Mouse (Mus musculus): ENCODE measurements around the gene Mfap5. TPM values are rescaled to one million over a fixed set of nuclear protein-coding genes. Genes with fewer than 3 reads are reported as not detected.
"Not testable (repeated sequence)": the region's sequence is repeated elsewhere in the genome, so short reads cannot be mapped to it uniquely, and the experiment has no call there.

Gene Mfap5
- polyA plus RNA-seq, 1 experiment, result 2.0 TPM

DNA sequence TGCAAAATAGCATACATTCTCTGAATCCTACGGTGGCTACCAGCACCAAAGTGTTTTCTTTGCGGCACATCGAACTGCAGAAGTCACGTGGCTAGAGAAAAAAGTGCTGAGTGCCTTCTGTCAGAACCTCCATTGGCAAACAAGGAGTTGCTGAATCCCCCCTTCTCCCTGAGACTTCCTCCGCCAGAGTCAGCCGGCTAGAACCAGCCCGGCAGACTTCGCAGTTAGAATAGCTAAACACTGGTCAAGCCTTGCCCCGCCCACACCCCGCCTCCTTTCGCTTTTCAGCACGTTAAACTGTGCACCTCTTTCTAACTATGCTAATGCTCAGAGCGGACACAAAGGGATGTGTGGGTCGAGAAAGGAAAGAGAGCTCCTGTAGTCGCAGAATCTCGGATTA, 14.1 kb upstream of the Mfap5 start:
- DNase-seq (ENCODE audit: low read depth), result peak; percentile 97
- TF ChIP-seq POLR2A (IDR thresholded peaks at IDR 0.05; ENCODE audit: borderline replicate concordance, extremely low read depth, insufficient read depth, insufficient read length, poor library complexity, severe bottlenecking) (peak; percentile 10; the same call in 1 of the 2 replicates), CTCF (IDR thresholded peaks at IDR 0.05; ENCODE audit: borderline replicate concordance, extremely low read depth, insufficient read depth, insufficient read length) (no peak)

DNA sequence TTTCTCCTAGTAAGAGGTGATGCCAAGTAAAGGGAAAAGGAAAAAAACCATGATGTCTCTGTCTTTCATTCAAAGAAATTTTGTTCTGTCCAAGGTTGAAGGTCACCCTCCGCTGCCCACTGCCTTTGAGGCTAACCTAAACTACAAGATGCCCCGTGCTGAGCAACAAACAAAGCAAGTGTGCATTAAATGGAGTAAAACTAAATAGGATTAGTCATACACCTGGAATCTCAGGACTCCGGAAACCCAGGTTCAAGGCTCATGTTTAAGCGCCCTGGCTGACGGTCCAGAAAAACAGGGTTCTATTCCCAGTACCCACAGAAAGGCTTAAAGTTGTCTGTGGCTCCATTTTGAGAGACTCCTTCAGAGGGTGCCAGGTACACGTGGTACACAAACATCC, 13.2 kb upstream of the Mfap5 start:
- peak; percentile 14 for DNase-seq (ENCODE audit: low read depth)
- TF ChIP-seq CTCF (IDR thresholded peaks at IDR 0.05; ENCODE audit: borderline replicate concordance, extremely low read depth, insufficient read depth, insufficient read length) (no peak), POLR2A (IDR thresholded peaks at IDR 0.05; ENCODE audit: borderline replicate concordance, extremely low read depth, insufficient read depth, insufficient read length, poor library complexity, severe bottlenecking) (no peak)

DNA sequence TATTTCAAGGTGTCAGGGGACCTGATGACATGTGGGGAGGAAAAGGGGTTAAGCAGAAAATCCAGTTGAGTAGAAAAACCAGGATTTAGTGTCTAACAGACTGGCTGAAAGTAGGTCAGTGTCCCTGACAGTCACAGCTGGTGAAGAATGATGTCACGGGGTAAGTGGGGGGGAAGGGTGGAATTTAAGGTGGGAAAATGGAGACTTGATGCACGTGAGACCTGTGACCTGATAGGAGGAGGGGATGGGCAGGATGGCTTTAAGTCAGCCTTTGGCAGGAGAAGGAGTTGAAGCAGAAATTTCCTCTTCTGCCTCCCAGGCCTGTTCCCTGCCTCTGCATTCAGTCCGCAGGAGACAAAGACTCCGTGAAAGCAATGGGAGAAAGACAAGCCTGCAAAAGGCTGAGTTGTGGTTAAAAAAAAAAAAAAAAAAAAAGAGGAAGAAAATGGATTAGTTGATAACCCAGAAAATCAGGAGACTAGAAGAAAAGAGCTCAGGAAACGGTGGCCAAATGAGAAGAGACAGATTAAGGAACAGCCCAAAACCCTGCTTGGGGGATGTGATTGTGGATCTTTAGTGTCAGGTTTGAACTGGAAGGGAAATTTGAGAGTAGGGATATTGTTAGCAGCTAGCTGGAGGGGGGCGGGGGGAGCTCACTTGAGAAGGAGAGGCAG, 11.7 kb upstream of the Mfap5 start:
- TF ChIP-seq POLR2A (IDR thresholded peaks at IDR 0.05; ENCODE audit: borderline replicate concordance, extremely low read depth, insufficient read depth, insufficient read length, poor library complexity, severe bottlenecking), result no peak
- no peak for TF ChIP-seq CTCF (IDR thresholded peaks at IDR 0.05; ENCODE audit: borderline replicate concordance, extremely low read depth, insufficient read depth, insufficient read length)
- DNase-seq (ENCODE audit: low read depth), result peak; percentile 54

DNA sequence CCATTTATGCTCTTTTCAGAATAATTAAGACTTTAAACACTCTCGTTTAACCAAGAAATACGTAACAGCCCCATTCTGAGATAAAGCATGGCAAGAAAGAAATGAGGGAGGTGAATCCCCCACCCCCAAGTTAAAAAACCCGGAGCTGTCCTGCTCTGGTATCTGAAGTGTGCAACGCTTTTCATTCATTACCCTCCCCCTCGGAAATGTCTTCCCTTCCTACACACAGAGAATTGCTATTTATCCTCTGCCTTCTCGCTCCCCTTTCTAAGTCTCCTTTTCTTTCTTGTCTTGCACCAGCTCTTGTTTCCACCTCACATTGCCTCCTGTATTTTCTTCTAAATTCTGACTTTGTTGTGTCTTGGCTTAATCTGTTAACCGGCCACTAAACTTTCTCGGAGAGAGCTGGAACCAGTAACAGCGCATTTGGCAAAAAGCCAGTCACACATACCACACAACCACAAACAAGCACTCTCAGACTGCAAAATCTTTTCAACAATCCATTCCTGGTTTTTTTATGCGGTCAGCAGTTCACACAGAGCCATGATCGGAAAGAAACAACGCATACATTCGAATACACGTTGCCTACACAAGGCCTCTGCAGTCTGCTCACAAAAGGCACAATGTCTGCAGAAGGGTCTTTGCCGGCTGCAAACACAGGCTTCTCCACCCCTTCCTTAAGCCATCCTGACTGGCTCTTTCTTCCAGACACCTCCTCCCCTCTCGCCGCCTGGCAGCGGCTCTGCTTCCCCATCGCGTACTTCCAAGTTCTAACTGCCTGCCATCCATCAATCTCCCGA, 10.4 kb upstream of the Mfap5 start:
- no peak for TF ChIP-seq POLR2A (IDR thresholded peaks at IDR 0.05; ENCODE audit: borderline replicate concordance, extremely low read depth, insufficient read depth, insufficient read length, poor library complexity, severe bottlenecking)
- no peak for TF ChIP-seq CTCF (IDR thresholded peaks at IDR 0.05; ENCODE audit: borderline replicate concordance, extremely low read depth, insufficient read depth, insufficient read length)
- DNase-seq (ENCODE audit: low read depth), result peak; percentile 94

DNA sequence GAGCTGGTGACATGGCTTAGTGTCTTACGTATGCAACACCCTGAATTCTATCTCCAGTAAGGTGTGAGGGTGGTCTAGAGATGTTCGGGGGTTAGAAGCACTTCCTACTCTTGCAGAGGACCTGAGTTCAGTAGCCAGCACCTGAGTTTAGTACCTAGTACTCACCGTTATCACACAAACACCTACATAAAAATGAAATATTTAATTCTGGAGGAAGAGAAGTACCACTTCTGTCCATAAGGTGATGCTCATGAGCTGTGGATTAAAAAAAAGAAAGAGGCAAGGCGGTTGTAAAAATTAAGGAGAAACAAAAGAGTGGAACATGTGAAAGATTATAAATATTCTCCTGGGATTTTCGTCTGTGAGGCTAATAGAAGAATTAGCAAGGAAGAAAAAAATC, 9.1 kb upstream of the Mfap5 start:
- DNase-seq (ENCODE audit: low read depth), result peak; percentile 61
- TF ChIP-seq CTCF (IDR thresholded peaks at IDR 0.05; ENCODE audit: borderline replicate concordance, extremely low read depth, insufficient read depth, insufficient read length), result no peak
- TF ChIP-seq POLR2A (IDR thresholded peaks at IDR 0.05; ENCODE audit: borderline replicate concordance, extremely low read depth, insufficient read depth, insufficient read length, poor library complexity, severe bottlenecking), result no peak

DNA sequence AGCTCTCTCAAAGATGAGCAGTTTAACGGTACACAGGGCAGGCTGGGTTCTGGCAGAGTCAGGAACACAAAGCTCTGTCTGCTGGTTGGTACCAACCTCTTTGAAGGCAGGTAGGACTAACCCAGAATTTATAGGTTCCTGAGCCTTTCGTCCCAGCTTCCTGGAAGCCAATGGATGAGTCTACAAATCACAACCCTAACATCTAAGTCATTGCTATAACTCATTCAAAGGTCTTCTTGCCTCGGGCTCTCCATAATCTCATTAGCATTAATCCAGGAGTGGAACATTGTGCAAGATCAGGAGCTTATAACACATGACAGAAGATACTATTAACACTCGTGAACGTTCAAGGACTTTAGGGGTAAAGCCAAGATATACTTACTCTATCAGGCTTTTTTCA, 7.0 kb upstream of the Mfap5 start, which contains the start of gene Rimklb:
Gene Rimklb, minus strand, starts transcription at position 101 of the 400 bp plus-strand sequence.
- no peak for DNase-seq (ENCODE audit: low read depth)
- TF ChIP-seq CTCF (IDR thresholded peaks at IDR 0.05; ENCODE audit: borderline replicate concordance, extremely low read depth, insufficient read depth, insufficient read length) (no peak), POLR2A (IDR thresholded peaks at IDR 0.05; ENCODE audit: borderline replicate concordance, extremely low read depth, insufficient read depth, insufficient read length, poor library complexity, severe bottlenecking) (no peak)

DNA sequence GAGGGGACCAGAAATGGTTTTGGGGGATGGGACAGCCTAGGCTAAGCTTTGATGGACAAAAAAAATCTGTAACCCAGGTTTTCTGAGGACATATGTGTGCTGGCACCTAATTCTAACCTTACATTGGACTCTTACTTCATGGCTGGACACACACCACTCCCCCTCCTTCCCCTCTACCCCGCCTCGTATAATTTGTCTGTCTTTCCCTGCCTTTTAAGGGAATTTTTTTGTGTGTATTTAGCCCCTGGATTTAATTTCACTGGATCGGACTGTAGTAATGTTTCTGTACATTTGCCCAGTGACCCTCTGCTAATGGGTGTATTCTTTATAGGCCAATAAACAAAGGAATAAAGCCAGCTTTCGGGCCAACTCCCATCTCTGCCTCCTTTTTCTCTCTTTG, 604 bp upstream of the Mfap5 start:
- TF ChIP-seq CTCF (IDR thresholded peaks at IDR 0.05; ENCODE audit: borderline replicate concordance, extremely low read depth, insufficient read depth, insufficient read length) (no peak), POLR2A (IDR thresholded peaks at IDR 0.05; ENCODE audit: borderline replicate concordance, extremely low read depth, insufficient read depth, insufficient read length, poor library complexity, severe bottlenecking) (no peak)
- DNase-seq (ENCODE audit: low read depth), result no peak

DNA sequence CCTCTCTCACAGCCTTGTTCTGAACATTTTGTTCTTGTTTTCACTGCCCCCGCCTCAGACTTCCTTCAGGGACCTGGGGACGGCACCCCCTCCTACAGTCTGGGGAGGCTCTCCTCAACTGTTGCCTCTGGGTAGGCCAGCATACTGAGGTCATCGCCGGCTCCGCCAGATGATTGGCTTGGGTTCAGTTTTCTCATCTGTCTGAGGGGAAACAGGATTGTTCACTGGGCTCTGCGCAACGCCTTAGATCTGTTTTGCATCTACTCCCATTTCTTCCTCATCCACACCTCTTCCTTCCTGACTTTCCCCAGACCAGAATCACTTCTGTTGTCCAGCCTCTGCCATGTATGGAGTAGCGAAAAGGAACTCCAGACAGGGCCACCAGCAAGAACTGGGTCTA, 2.8 kb downstream of the Mfap5 start:
- TF ChIP-seq CTCF (IDR thresholded peaks at IDR 0.05; ENCODE audit: borderline replicate concordance, extremely low read depth, insufficient read depth, insufficient read length) (no peak), POLR2A (IDR thresholded peaks at IDR 0.05; ENCODE audit: borderline replicate concordance, extremely low read depth, insufficient read depth, insufficient read length, poor library complexity, severe bottlenecking) (no peak)
- no peak for DNase-seq (ENCODE audit: low read depth)

DNA sequence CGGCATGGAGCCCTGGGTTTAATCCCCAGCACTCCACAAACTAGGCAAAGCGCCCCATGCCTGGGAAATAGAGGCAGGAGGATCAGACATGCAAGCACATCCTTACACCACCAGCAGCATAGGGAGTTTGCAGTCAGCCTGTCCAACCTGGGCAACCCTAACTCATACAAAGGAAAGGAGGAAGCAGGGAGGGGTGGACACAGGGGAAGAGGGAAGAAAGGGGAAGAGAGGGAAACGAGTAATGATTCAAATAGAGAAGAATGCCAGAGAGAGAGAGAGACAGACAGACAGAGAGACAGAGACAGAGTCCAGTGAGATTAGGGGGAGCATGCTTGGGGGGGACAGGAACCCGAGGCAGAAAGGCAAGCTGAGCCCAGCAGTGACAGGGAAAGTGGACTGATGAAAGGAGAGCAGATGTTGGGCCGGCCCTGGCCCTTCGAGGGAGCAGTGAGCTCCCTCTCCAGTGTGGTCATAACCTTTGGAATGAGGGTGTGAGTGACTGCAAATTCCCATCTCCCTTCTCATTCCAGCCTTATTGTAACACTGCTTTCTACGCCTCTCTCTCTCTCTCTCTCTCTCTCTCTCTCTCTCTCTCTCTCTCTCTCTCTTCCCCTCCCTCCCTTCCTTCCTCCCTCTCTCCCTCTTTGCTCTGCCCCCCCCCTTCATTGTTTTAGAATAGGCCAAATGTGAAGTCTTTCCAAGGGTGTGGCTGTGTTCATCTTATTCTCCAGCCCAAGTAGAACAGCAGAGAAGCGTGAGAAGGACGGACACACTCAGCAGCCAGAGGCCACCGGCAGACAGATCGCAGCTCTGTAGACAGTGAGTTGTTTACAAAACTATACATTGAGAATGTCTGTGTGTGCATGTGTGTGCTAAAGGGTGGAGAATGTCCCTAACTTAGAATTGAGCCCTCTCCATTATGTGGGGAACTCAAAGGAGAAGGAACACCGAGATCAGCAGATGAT, 7.6 kb downstream of the Mfap5 start:
- no peak for DNase-seq (ENCODE audit: low read depth)
- TF ChIP-seq POLR2A (IDR thresholded peaks at IDR 0.05; ENCODE audit: borderline replicate concordance, extremely low read depth, insufficient read depth, insufficient read length, poor library complexity, severe bottlenecking), result no peak
- no peak for TF ChIP-seq CTCF (IDR thresholded peaks at IDR 0.05; ENCODE audit: borderline replicate concordance, extremely low read depth, insufficient read depth, insufficient read length)

DNA sequence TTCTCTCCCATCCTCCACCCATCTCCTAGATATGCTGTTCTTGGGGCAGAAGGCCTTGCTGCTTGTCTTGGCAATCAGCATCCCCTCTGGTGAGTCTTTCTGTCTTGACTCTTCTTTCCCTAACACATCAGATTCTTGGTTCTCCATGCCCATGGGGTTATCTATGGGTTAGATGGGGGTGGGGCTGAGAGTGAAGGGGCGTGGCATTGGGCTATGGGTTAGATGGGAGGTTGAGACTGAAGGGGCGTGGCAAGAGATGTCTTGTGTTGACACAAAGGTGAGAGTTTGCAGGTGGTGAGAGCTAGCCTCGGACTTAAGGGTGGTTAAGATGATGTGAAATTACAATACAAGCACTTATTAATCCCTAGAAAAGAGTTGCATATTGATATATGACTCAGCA, 8.7 kb downstream of the Mfap5 start:
- TF ChIP-seq CTCF (IDR thresholded peaks at IDR 0.05; ENCODE audit: borderline replicate concordance, extremely low read depth, insufficient read depth, insufficient read length) (no peak), POLR2A (IDR thresholded peaks at IDR 0.05; ENCODE audit: borderline replicate concordance, extremely low read depth, insufficient read depth, insufficient read length, poor library complexity, severe bottlenecking) (no peak)

DNA sequence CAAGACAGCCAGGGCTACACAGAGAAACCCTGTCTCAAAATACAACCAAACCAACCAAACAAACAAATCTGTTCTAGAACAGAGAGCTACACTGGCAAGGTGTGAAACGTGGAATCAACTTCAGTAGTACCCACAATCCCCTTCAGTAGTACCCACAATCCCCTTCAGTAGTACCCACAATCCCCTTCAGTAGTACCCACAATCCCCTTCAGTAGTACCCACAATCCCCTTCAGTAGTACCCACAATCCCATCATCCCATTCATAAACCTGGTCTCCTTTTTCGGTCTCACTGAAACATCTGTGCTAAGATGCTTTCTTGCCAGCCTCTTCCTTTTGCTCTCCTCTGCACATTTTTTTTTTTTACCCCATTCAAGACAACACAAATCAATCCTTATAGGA, 10.1 kb downstream of the Mfap5 start:
- not testable (repeated sequence) for DNase-seq (ENCODE audit: low read depth)

More for the DNA sequence above, 8.7 kb downstream of the Mfap5 start:
- no peak for DNase-seq (ENCODE audit: low read depth)

All from brain, embryonic 14.5 days (tissue).